Mouse (Mus musculus) ES-E14 (cell line): ENCODE measurements at regions not wholly inside any gene's neighbourhood (a gene's known extent, or its start where the extent isn't known, plus 50 kb on each side); places are given as distances from the start of the nearest gene placed in this dataset.

Experiments
- CHD2 ChIP-seq: IDR thresholded peaks from 2 replicates; pipeline ENCODE4 v1.6.1; 2014; ENCODE audit warnings: mild to moderate bottlenecking, low read depth, low read length, inconsistent platforms
- HCFC1 ChIP-seq: IDR thresholded peaks from 2 replicates; pipeline ENCODE4 v1.6.1; 2012; ENCODE audit warnings: low read length, inconsistent platforms, borderline replicate concordance; ENCODE audit not compliant: insufficient read depth
- MAFK ChIP-seq: IDR thresholded peaks from 2 replicates; pipeline ENCODE4 v1.6.1; 2014; ENCODE audit warnings: mild to moderate bottlenecking, low read depth, low read length, inconsistent platforms; ENCODE audit not compliant: insufficient read depth
- ZC3H11A ChIP-seq: IDR thresholded peaks from 2 replicates; pipeline ENCODE4 v1.6.1; 2012; ENCODE audit warnings: low read depth, mild to moderate bottlenecking, inconsistent platforms, low read length, borderline replicate concordance
- ZNF384 ChIP-seq: IDR thresholded peaks from 2 replicates; pipeline ENCODE4 v1.6.1; 2012; ENCODE audit warnings: low read depth, low read length, inconsistent platforms

DNA sequence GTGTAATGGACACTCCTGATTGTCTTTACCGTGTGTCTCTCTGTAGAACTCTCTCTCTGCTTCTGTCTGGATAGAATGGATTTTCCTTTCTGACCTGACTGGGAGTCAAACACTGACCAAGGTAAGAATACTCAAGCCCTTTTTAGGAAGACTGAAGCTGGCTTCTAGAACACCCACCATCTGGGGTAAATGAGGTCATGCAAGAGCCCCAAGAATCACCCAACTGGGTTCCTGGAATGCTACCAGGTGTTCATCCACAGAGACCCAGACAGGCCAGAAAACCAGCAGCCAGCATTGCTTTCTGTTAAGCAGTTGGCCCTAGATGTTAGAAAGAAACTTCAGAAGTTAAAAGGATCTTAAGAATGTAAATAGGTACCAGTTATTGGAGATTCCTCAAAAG is 122.2 kb downstream of the Suds3 start:
- no peak for TF ChIP-seq MAFK
- TF ChIP-seq CHD2: no peak
- no peak for TF ChIP-seq HCFC1
- no peak for TF ChIP-seq ZC3H11A
- TF ChIP-seq ZNF384: no peak
